In genomic region chr5:147077305-147078034, GRCm38 (mm10) we compare ENCODE assay signal across 8 mouse cellular contexts. TPM values are rescaled to one million over a fixed set of nuclear protein-coding genes. Genes with fewer than 3 reads are reported as not detected.
DNase-seq lines count a peak whose midpoint lies in the region; ATAC-seq and TF ChIP-seq lines count a peak whose summit lies in the region.

No protein-coding gene starts in this region.

- peak overlapping the region; percentile 91 for H3K4me3 ChIP-seq in hindbrain, embryonic 10.5 days
- peak overlapping the region; percentile 96 for H3K4me3 ChIP-seq in lung, embryonic 15.5 days
- H3K4me3 ChIP-seq in olfactory bulb, adult 2 months (ENCODE audit: insufficient read depth, low read depth, low read length) = peak overlapping the region; percentile 84

- TF ChIP-seq CTCF in olfactory bulb, adult 2 months (IDR thresholded peaks at IDR 0.05; ENCODE audit: insufficient read depth, low read depth, low read length) = no peak

- H3K27ac ChIP-seq in hindbrain, embryonic 10.5 days = peak overlapping the region; percentile 91
- H3K27ac ChIP-seq in lung, embryonic 15.5 days = peak overlapping the region; percentile 99
- H3K27ac ChIP-seq in olfactory bulb, adult 2 months (ENCODE audit: insufficient read depth, low read depth, low read length) = 0 out of 2 replicates have a peak overlapping the region, but pooled peaks have one; percentile 8

- peak overlapping the region; percentile 82 for H3K9ac ChIP-seq in lung, embryonic 15.5 days

- ATAC-seq in frontal cortex, adult (ENCODE audit: low TSS enrichment) = peak; percentile 81
- peak; percentile 70 for ATAC-seq in lung, embryonic 15.5 days (ENCODE audit: borderline replicate concordance, extremely low read depth, low FRiP score, low TSS enrichment)

- peaks cover 28% of the 10 kb centered on the region for H3K4me1 ChIP-seq in hindbrain, embryonic 10.5 days (replicated peaks)
- peaks cover 42% of the 10 kb centered on the region for H3K4me1 ChIP-seq in lung, embryonic 15.5 days
- H3K4me1 ChIP-seq in olfactory bulb, adult 2 months (ENCODE audit: control insufficient read depth, insufficient read depth, low read length) = no peaks in the 10 kb centered on the region

- H3K27me3 ChIP-seq in hindbrain, embryonic 10.5 days (ENCODE audit: insufficient read depth, poor library complexity, severe bottlenecking) = no peaks in the 10 kb centered on the region; the same call in 1 of the 2 replicates
- H3K27me3 ChIP-seq in lung, embryonic 15.5 days = no peaks in the 10 kb centered on the region

- H3K4me2 ChIP-seq in lung, embryonic 15.5 days = peak overlapping the region; percentile 93

- H3K9me3 ChIP-seq in hindbrain, embryonic 10.5 days = no peaks in the 10 kb centered on the region
- no peaks in the 10 kb centered on the region for H3K9me3 ChIP-seq in lung, embryonic 15.5 days

- TF ChIP-seq POLR2A in olfactory bulb, adult 2 months (IDR thresholded peaks at IDR 0.05; ENCODE audit: insufficient read depth, low read depth, low read length) = no peak; the same call in 1 of the 2 replicates

- peaks cover 26% of the 10 kb centered on the region for H3K36me3 ChIP-seq in hindbrain, embryonic 10.5 days
- peaks cover 10% of the 10 kb centered on the region; the same call in 1 of the 2 replicates for H3K36me3 ChIP-seq in lung, embryonic 15.5 days

- under 1% methylated on average over 53 of the region's 57 CpGs for WGBS in hindbrain, embryonic 10.5 days
- under 1% methylated on average over 57 of the region's 57 CpGs for WGBS in lung, embryonic 15.5 days
- under 1% methylated on average over 57 of the region's 57 CpGs for WGBS in olfactory bulb, adult 2 months

- peak; percentile 91 for DNase-seq in MN1 (ENCODE audit: low spot score)
- DNase-seq in cerebellum, adult 9-10 months = peak; percentile 92
- DNase-seq in hindbrain, embryonic 10.5 days (ENCODE audit: low spot score) = peak; percentile 89
- DNase-seq in layer of hippocampus, adult 9-10 months (ENCODE audit: low spot score) = peak; percentile 51
- DNase-seq in thymus, adult 18-20 months = peak; percentile 89 to 91

RNA-seq across cellular contexts. Expression of gene Polr1d, which starts 0.6 kb away (rescaled TPM):
- polyA plus RNA-seq in hindbrain, embryonic 10.5 days (2016; fragmentation: Nextera tagmentation; extraction: Ambion mirVana) = 124 and 127 TPM in 2 replicates
- 115 and 121 TPM in 2 replicates for polyA plus RNA-seq in lung, embryonic 15.5 days (2015; fragmentation: Nextera tagmentation; extraction: Ambion mirVana)
- polyA plus RNA-seq in olfactory bulb, adult 2 months (2012; ENCODE audit: insufficient read depth, insufficient read length, low replicate concordance, missing spikeins) = not detected in 2 replicates

RNA-seq across cellular contexts. Expression of gene Lnx2, which starts 1.1 kb away (rescaled TPM):
- polyA plus RNA-seq in hindbrain, embryonic 10.5 days (2016; fragmentation: Nextera tagmentation; extraction: Ambion mirVana) = 8.2 and 8.4 TPM in 2 replicates
- polyA plus RNA-seq in lung, embryonic 15.5 days (2015; fragmentation: Nextera tagmentation; extraction: Ambion mirVana) = 15.8 and 17.2 TPM in 2 replicates
- not detected in 2 replicates for polyA plus RNA-seq in olfactory bulb, adult 2 months (2012; ENCODE audit: insufficient read depth, insufficient read length, low replicate concordance, missing spikeins)

Comparison
In these comparisons a context has a peak if more than half of its experiments do, and no peak if none do; other contexts are left out.
1. Peak in every context shown above with its lines: DNase-seq, ATAC-seq, H3K4me3 ChIP-seq and H3K27ac ChIP-seq.
2. H3K27ac ChIP-seq: peak in every context shown above with its lines; median percentile 99 in lung, embryonic 15.5 days; 91 in hindbrain, embryonic 10.5 days; 8 in olfactory bulb, adult 2 months.